Mouse (Mus musculus) CD4-positive, CD25-positive, alpha-beta regulatory T cell, adult 2 months (primary cell): ENCODE measurements around the gene Rbms3.

ENCODE experiments used
- DNase-seq: peaks from one replicate; pipeline ENCODE4 v3.0.0-alpha.2; 2012; ENCODE audit warnings: low read depth, low spot score

The Rbms3 gene

DNA sequence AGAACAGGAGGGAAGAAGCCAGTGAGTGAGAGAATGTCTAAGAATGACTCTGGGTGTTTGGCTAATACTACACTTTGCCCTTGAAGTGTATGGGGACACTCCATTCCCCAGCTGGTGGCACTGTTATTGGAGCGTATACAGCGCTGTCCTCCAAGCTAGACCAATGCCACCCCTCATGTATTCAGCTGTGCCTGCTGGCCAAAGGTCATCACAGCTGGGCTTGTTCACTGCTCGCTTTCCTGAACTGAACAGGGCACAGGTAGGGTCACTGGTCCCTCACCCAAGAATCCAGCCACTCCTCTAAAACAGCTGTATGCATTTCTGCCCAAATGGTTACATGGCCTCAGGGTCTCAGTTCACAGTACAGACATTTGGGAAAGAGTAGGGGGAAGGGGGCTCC lies 253.9 kb downstream of the Rbms3 start:
- DNase-seq: no peak

DNA sequence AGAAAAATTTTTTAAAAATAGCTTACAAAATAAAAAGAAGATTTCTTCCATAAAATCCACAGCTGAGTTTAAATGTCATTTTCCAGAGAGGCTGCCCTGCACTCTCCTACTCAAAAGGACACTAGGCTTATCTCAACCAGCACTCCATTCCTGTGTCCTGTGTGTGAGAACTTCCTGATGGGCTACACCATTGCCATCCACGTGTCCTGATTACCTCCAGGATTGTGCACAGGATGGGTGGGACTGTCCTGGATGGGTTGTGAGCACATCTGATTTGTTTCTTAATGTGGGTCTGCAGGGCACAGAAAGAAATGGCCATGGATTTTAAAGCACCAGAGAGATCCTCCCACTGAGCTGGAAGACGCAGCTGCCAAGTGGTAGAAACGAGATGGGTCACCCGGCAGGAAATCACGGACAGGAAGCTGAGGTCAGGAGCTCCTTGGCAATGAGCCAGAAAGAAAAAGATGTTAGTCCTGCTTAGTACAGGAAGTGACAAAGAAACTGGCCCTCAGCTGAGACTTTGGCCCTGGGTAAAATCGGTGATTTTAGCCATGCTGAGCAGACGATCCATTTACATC lies 256.5 kb downstream of the Rbms3 start:
- no peak for DNase-seq

DNA sequence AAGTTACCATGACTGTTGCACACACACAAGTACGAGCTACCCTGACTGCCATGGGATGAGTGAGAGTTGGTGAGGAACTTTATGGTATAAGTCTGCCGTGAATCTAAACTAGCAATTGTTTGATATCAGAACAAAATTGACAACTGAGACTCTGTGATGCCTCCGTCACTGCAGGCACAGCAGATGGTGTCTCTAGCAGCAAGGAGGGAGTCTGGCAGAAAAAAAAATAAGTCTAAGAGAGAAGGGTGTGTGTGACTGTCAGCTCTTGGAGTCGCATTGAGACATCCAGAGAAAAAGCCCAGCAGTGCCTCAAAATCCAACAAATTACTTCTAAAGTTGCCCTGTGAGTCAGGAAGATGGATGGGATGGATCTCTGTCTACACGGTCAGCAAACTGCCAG lies 257.7 kb downstream of the Rbms3 start:
- DNase-seq: no peak

DNA sequence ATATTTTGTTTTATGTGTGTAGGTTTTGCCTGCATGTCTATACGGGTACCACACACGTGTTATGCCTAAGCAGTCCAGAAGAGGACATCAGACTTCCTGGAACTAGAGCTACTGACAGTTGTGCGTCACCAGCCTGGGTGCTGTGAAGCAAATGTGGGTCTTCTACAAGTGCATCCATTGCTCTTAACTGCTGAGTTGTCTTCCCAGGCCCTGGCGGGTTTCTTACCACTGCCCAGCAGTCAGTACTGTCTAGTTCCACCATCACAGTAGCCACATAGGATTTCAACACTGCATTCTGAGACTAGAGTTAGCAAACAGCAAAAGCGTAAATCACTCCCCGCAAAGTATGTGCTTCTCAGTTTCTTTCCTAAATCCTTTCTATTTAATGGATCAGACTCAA lies 259.6 kb downstream of the Rbms3 start:
- DNase-seq: no peak

DNA sequence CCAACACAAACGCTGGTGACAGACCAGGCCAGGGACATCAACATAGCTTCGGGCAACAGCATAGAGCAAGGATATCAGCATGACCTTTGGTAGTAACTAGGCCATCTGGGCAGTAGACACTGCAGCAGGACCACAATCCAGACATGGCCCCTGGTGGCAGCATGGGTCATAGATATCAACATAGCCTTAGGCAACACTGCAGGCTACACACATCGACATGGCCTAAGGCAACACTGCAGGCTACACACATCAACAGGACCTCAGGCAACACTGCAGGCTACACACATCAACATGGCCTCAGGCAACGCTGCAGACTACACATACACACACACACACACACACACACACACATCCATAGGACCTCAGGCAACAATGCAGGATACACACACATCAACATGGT lies 261.7 kb downstream of the Rbms3 start:
- DNase-seq: no peak

DNA sequence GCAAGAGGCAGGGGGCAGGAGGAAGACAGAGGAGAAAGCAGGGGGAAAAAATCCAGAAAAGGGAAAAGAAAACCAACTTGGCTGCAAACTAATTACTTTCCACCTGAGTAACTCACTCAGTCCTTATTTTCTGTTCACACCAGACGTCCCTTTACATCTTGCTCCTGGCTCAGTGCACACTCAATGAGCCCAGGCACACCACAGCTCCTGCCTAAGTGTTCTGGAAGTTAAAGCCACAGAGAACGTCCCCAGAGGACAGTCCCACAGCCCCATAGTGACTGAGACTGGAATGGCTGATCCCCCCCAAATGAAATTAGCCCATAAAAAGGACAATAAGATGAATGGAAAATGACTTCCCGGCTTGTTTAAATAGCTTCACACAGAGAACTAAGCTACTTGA lies 265.1 kb downstream of the Rbms3 start:
- no peak for DNase-seq

DNA sequence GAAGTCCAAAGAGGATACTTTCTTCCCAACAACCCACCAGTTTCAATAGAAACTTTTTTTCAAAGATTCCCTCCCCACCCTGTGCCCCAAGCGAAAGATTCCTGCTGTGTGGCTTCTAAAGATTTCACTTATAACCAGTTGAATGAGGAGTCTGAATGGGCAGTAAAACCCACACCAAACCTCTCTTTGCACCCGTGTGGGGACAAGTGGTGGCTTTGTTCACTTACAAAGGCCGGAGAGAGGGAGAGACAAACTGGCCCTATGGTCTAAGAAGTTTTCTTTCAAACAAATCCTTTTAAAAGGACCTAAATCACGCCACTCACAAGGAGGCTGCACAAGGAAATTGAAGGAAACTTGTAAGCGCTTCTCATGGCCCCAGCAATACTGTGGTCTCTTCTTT lies 268.3 kb downstream of the Rbms3 start:
- no peak for DNase-seq

DNA sequence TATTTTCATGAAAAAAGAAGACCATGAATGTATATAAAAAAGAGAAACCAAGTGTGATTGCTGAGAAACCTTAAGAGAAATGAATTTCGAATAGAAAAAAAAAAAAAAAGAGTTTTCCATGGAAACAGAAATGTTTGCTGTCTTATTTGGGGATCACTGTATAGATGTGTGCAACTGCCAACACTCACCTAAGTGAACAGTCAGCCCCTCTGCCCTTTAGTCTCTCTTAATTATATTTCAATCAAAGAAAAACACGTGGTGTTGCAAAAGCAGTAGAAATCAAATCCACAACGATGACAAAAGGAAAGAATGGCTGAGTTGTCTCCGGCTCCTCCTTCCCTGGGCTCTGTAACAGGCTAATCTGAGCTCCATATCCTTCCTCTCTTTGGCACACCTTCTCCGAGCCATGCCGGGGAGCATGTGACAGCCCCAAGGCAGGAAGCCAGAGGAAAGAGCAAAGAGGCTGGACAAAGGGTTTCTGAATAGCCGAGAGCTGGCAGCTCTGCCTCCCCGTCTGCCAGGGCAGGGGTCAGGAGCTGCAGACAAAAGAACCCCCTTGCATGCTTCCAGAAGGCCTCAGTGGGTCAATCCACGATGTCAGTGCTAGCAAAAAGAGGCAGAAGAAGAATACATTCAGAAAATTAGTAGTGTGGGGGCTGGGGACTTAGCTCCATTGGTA lies 272.8 kb downstream of the Rbms3 start:
- DNase-seq: no peak

DNA sequence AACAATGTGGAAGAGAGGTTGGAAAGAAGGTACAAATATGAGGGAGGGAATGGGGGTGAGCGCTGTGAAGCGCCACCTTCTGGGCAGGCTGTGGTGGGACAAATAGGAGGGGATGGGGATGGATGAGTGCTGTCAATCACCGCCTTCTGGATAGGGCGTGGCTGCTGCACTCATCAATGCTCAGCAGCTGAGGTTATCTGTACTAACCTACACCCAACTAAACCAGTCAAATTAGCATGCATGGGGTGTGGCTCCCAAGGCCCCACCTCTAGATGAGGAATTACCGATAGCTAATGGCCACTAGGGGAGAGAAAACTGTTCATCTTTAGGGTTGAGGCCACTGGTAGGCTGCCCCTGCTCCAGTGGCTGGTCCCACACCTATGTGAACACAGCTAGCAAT lies 274.2 kb downstream of the Rbms3 start:
- DNase-seq: no peak

DNA sequence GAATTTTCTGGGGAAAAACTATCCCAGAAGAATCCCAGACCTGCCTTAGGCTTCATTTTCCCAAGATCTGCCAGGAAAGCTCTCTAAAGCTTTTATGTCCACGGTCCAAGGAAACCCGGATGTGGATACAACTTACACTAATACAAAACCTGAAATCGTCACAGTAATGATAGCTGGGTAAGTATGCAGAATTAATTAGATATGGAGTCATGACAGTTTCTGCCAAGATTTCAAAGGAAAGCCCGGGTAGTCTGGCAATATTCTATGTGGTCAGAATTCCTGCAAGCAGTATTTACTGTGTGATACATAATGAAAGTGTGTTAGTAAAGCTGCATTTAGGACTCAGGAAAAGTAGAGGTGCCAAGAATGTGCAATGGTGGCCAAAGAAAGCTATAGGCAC lies 287.4 kb downstream of the Rbms3 start:
- no peak for DNase-seq

DNA sequence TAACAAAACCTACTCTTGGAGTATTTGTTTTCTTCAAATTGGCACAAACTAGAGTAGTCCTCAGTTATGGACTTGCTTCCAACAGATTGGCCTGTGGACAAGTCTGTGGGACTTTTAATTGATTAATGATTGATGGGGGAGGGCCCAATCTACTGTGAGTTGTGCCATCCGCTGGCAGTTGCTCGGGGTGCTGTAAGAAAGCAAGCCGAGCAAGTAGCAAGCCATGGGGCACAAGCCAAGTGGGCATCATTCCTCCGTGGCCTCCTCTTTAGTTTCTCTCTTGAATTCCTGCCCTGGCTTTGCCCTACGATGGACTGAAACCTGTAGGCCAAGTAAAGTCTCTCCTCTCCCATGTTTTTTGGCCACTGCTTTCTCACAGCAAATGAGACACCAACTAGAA lies 299.0 kb downstream of the Rbms3 start:
- no peak for DNase-seq

DNA sequence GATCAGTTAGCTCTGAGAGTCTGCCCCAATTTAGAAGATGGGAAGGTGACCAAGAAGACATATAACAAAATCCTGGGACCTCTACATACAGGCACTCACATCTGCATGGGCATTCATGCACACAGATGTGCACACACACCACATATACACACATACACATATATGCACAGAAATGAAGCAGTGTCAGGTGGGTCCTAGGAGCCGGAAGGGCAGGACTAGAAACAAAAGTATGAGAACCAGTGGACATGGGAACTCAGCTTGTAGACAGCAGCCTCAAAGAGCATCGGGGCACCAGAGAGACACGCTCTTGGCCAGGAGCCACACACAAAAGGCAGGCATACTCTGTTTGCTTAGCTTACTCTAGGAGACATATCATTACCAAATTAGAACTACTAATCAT lies 310.4 kb downstream of the Rbms3 start:
- no peak for DNase-seq

DNA sequence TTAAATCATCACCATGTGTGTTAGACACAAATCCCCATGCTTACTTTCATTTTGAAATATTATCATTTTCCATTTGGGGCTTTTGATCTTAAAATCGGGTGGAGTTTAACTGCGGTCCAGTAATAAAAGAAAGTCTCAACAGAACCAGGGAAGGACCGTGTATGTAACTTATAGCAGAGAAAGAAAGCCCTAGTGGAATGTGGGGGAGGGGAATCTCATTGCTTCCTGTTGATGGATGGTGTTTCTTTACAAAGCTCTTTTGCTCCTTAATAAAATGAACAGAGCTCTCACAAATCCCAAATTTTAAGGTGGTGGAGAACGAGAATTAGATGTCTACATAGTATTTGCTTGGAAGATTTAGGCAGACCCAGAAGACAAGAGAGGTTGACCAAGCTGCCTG lies 311.3 kb downstream of the Rbms3 start:
- no peak for DNase-seq

DNA sequence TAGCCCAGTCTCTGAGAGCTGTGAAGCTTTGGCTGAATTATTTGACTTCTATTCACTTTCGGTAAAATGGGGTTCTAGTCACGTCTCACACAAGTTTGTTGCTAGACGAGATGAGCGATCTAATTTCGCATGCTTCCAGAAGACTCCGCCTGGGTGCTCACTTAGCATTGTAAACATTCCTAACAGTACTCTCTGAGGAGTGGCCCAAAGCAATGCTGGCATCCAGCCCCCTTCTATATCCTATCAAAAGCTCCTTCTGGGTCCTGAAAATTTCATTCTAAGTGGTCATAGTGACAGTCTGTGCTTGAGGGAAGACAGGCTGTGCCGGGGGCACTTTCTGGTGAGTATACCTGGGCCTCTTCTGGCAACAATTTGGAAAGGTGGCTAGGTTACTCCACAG lies 312.5 kb downstream of the Rbms3 start:
- DNase-seq: no peak

DNA sequence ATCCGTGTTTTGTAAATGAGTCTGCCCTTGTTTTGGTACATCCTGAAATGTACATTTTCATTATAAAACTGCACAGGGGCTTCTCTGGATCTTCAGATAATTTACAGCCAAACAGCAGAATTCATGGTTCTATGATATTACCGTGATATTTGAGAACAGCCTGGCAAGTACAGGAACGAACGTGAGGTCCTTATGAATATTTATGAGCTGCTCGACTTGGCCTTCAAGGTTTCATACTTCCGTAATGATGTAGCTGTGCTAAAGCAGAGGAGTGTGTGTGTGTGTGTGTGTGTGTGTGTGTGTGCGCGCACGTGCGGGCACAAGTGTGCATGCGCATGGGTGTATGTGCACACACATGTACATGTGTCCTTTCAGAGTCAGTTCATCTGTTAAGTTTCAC lies 316.1 kb downstream of the Rbms3 start:
- DNase-seq: no peak

DNA sequence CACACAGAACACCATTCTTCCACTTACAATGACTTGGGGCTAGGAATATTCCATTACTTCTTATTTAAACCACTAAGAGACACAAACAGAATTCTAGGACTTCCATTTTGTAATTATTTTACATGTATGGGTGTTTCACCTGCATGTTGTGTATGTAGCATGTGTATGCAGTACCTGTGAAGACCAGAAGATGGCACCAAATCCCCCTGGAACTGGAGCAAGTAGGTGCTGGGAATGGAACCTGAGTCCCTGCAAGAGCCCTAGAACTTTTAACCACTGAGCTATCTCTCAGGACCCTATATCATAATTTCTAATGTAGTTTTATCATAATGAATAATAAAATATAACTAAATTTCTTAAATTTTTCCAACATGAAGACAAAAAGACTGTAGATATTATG lies 319.9 kb downstream of the Rbms3 start:
- DNase-seq: no peak

DNA sequence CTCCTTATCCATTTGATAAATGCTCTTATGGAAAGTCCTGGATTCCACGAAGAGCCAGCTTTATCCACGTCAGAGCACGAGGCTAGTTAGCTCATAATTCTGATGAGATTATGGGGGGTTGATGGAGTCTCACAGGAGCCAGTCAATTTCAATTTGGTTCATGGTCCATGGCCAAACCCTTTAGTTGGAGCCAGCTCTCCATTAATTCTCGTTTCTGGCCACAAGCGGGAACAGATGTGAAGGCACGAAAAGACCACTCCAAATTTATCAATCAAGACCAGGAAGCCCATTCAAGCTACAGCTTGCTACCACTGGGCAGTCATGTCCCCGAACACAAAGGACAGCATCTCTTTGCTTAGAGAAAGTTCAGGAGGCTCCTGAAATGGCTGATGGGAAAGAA lies 330.7 kb downstream of the Rbms3 start:
- no peak for DNase-seq

DNA sequence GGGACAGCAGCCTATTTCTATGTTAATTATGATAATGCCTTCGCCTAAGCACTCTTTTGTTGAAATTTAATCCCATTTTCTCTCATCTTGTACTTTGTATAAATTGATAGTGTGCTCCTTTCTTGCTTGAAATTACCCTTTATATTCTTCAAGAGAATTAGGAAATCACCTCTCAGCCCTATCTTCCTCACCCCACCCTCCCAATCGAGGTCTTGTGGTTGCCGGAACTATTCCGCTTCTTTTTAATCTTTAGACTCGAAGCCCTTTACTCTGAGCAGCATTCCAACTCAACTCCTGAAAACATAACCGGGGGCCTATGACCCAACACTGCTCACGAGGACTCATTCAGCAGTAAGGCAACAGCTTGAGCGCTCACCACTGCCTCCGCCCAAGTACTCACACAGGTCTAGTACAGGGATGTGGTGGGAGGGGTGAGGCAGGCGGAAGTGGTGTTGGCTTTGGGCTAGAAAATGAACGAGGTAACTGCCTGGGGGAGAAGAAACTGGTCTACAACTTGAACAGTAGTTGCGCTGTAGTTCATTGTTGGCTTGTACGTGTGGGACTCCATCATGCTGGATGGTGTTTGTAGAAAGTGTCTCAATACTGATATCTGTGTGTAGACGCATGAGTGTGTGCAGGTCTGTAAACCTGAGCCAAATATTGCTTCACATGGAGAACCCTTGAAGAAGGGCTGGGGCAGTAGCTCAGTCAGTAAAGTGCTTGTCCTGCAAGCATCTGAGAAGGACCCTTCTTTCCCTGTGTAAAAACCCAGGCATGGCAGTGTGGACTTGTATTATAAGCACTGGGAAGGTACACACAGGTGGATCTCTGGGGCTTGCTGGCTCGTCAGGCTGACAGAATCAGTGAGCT lies 331.8 kb downstream of the Rbms3 start:
- DNase-seq: no peak

DNA sequence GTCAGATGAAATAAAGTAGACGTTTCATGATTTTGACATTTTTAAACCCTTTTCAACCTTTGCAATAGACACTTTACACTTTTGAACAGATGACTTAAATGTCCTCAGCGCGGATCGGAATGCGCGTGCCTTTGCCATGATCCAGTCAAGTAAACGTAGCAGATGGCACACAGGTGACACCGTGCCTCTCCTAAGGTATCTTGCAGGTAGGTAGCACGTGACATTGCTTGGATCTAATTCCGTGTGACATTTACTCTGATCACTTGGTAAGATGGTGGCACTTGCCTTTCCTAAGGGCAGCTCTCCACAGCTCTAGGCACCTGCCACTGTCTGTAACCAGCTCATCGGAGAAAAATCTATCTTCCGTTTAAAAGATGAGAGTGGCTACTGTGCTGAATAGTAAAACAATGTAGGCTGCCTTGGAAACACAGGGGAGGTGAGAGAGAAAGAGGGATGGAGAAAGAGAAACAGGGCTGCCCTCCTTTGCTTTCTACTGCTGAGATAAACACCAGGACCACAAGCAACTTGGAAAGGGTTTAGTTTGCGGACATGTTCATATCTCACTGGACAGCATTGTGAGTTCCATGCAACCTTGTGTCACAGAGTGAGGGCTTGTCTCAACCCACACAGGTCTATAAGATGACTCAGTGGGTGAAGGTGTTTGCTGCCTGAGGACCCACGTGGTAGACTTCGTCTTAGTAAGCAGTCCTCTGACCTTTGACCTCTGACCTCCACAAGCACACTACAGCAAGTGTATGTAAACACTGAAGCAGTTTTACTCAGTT lies 338.5 kb downstream of the Rbms3 start:
- no peak for DNase-seq

DNA sequence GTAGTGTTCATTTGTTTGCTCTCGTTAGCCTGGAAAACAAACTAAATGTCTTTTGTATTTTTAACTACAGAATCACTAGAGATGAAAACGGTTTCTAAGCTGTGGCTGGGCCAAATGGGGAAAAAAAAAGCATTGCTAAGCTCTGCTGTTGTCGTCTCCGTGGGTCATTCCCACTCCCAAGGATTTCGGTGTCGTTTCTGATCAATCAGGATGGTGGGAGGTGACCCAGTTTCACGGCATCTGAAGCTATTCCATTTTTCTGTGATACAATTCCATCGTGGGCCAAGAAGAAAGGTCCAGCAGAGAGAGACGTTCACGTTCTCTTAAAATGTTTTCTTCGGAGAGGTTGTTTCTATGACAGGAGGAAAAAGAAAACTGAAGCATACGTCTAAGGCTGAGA lies 354.9 kb downstream of the Rbms3 start:
- no peak for DNase-seq

DNA sequence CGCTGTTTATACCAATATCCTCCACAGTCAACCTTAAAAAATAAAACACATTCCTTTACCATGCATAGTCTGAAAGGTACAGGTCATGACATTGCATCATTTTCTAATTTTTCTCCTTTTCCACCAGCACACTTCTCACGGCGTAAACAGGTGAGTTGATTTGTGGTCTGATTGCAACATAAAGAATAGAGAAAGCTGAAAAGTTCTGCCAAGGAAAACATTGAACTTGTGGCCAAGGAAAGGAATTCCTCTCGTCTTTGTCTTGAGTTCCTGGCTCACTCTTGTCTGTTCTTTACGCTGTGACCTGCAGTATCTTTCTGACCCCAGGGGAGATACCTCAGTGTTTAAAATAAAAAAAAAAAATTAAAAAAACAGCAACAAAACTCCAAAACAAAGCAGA lies 370.1 kb downstream of the Rbms3 start:
- DNase-seq: no peak

DNA sequence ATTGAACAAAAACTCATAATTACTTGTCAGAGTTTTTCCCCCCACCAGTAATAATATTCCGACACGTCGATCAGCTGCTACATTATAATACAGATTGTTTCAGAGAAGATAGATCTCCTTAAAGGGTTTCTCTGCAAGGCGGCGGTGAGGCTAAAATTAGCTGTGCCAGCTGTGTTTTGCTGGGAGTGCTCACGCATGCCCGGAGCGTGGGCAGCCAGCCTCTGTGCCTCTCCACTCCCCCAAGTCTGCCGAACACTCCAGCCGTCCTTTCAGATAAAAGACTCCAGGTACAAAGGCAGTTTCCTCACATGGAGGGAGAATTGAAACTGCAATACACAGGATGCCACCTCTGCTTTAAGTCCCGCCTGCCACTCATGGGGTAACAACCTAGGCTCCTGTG lies 376.4 kb downstream of the Rbms3 start:
- no peak for DNase-seq
